Mouse (Mus musculus) right cerebral cortex, postnatal 10 days (tissue): ENCODE measurements around the gene Lfng.

Experiments
- DNase-seq, 2 experiments: peaks; one replicate each; pipeline ENCODE4 v3.0.0; 2021; ENCODE audit warnings: low spot score in 2 of 2

Lfng gene

DNA sequence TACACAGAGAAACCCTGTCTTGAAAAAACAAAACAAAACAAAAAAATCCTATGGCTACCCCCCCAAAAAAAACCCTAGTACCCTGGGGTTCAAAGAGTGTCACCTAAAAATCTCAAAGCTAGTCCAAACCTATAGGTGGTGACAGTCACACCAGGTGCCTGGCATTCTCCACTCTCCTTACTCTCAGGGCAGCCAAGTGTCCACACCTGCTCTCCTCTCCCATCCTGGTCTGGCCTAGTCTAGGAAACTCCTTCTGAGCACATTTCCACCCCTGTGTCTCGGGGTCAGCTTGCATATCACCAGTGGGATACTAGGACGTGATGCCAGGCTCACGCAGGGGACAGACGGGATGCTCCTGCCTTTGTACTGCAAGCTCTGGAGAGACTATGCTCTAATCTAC is 32.2 kb downstream of the Lfng start:
- no peak for DNase-seq

DNA sequence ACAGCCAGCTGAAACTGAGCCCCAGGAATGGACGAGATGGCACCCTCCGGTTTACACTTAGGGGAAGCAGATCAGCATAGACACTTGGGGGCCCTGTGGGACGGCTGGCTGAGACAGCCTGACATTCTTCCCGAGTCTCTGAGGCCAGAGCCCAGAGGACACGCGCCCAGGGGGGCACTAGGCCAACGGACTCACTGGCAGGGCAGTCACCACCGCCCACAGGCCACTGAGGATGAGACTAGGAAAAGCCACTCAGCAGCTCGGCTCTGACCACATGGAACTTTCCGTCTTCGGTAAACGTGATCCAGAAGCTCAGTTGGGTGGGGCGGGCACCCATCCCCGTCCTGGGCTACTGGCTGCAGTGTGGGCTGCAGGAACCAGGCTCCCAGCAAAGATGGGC is 32.8 kb downstream of the Lfng start:
- DNase-seq: peak; percentile 66 to 72

DNA sequence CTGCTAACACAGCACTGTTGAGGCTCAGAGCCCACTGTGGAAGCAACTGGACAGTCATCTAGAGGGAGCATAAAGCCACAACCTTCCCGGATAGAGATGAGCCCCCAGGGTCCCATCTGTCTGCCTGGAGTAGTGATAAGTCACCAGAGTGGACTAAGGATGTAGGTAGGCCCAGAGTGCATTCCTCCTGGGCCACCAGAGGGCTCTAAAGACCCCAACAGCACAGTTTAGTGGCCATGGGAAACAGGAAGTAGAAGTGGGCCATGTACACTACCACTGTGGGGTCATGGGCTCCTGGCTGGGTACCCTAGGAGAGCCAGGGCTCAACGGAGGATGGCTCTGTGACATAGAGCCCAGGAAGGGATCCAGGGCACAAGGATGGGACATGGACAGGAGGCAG is 33.7 kb downstream of the Lfng start:
- DNase-seq: no peak

DNA sequence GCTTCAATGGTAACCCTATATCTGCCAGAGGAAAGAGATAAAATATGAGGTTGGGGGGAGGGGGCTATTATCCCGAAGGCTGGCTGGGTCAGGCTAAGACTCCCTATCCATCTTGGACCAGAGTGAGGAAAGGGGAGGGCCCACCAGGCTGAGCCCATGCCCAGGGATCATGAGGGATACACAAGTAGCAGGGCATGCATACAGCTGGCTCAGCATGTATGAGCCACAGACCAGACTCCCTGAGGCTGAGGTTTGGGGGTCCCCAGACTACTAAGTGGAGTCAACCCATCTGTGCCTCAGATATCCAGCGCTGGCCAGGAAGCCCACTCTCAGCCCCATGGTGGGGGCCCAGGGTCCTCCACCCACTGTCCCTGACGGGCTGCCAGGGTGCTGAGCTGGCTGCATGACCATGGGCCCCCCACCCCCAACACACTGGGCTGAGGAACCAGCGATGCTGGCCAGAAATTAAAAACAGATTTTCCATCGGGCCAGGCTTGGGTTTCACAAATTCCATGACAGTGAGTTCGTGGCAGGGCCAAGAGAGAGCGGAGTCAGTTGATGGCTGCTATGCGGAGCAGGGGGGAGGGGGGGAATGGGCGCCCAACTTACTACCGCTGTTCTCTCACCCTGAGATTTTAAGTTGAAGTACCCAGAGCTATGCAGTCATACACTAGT is 34.3 kb downstream of the Lfng start:
- no peak for DNase-seq

DNA sequence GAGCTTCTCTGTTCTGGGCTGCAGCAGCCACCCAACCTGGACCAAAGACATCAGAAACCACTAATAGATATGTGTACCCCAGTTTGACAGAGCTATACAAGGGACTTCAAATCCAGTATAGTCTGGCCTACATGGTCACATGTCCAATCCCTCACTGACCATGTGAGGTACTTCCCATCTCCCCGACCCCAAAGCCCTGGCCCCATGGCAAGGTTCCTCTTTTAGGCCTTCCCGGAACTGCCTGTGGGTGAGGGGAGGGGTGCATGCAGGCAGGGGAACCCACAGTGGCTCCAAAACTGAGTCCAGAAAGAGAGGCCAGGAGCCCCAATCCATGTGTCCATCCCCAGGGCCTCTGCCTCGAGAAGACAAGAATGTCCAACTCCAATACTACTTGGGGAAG is 35.0 kb downstream of the Lfng start:
- no peak for DNase-seq

DNA sequence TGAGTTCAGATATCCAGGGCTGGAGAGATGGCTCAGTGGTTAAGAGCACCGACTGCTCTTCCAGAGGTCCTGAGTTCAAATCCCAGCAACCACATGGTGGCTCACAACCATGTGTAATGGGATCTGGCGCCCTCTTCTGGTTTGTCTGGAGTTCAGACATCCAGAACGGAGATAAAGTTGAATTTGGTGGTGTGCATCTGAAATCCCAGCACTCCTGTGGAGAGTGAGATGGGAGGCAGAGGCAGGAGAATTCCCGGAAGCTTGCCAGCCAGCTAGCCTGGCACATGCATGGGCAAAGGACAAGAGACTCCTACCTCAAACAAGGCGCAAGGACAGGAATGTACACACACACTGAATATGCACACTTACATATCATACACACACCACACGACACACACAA is 37.1 kb downstream of the Lfng start:
- DNase-seq: no peak

DNA sequence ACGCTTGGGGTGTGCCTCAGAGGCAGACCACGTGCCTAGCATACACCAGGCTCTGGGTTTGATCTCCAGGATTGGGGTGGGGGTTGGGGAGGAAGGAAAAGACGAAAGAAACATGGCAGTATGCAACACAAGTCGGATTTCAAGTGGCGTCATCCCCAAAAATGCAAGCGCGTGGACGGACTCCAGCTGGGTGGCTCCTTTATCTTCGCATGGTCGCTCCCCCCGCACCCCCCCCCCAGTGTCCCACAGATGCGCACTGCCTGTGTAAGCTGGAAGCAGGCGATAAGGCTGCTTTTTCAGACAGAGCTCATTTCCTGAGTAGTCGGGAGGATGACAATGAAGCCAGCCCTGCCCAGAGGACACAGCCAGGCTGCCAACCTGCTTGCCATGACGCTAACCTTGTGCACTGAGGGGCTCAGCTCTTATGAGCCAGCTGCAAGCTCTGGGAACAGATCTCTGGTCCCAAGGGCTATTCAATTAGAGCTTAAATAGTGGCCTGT is 37.6 kb downstream of the Lfng start:
- DNase-seq: no peak

DNA sequence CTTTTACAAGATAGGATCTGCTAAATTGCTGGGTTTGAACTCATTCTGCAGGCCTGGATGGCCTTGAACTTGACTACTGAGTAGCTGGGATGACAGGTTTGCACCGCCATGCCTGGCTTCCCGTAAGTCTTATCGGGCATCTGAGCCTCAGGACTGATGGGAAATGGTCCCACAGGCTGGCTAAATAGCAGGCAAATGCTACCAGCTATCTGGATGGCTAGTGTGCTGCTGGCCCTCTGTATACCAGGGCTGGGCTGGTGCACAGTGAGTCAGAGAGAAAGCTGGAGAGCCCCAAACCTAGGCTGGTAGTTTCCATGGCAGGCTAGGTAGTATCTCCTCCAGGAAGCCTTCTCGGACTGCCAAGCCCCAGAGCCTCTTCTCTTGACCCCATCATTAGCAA is 38.3 kb downstream of the Lfng start:
- DNase-seq: no peak

DNA sequence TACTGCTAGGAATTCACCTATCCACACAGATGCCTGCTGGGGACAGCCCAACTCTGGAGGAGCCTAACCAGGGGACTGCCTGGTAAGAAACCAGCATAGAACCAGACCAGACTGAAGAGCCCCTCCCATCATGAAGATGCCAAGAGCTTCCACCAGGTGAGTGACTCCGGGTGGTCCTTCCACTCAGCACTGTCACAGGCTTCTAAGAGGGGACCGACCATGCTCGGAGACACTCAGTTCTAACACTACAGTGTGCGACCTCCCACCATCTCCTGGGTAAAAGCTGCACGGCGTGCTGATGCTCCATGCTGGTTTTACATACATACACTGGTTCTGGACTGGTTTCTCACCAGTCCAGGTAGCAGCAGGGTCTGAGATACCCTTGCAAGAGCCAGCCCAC is 39.1 kb downstream of the Lfng start:
- DNase-seq: no peak

DNA sequence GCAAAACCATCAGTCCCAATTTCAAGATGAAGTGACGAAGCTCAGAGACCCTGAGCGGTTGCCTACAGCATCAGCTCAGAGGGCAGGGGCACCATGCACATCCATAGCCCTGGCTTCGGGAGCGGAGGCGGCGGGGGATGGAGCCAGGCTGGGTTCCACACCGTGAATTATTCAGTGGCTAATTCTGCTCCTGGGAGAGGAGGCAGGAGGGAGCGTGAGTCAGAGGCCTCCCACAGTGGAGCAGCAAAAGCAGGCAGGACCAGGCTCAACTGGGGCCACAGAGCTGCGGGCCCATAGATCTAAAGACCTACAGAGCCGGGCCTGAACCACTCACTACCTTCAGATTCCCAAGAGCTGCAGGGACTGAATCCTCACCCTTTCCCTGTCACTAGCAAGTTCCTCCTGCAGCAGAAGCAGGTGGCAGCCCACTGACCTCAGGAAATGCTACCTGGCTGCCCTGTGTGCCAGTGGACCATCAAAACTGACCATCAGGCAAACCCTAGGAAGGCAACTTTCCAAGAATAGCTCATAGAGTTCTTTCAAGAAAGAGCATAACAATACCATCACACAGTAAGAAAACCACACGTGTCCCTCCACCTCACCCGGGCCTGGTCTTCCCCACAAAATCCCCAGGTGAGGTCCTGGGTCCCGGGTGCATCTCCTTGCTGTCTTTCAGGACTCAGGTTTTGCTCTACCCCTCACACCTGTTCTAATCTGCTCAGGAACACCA is 40.1 kb downstream of the Lfng start:
- DNase-seq: no peak

DNA sequence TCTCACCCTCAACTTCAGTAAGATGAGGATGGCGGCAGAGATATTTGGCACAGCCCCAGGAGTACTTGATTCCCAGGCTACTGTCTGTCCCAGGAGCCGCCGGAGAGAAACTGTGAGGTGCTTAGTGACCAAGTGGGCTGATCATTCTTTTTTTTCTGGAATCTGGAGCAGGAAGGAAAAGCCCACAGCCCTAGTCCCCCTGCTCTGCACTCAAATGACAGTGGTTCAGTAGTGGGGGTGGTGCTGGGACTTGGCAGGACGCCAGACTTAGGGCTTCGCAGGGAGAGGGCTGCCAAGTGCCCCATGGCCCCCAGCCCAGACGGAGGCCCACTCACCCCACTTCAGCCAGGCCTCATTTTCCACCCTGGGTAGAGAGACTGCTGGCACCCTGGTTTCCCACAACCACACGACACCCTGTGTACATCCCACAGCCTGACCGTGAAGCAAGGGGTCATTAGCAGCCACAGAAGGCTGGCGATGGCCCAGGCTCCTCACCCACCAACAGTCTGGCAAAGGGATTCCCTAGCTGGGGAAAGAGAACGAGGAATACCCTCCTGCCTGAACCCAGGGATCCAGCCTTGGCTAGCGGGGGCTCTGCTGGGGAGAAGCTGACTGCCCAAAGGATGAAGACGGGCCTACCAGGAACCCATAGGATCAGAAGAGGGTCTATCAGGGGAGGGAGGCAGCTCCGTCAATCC is 40.9 kb downstream of the Lfng start:
- peak; percentile 87 for DNase-seq

DNA sequence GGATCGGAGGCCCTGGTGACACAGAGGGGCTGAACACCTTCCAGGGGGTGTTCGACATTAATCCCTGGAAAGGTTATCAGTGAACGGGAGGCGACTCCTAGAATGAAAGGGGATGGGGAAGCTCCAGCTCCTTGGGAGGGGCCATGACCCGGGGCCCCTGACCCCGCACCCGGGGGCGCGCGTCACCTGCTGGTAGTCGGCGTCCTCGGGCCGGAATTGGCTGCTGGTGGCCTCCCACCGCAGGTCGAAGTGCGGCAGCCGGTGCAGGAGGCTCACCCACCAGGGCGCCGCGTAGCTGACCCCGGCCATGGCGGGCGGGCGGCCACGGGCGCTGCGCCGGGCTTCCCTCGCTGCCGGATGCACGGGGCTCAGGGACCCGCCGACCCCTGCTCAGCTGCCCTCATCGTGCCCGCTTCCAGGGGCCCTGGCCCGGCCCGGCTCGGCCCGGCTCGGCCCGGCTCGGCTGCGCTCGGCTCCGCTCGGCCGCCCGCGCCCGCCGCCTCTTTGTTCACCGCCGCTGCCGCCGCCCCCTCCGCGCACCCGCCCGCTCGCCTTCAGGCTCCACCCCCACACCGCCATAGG is 41.5 kb downstream of the Lfng start, which contains the start of gene Ttyh3:
Ttyh3 (minus strand) TSS at position 513 of the 582 bp plus-strand sequence.
- DNase-seq: peak; percentile 69 to 77

DNA sequence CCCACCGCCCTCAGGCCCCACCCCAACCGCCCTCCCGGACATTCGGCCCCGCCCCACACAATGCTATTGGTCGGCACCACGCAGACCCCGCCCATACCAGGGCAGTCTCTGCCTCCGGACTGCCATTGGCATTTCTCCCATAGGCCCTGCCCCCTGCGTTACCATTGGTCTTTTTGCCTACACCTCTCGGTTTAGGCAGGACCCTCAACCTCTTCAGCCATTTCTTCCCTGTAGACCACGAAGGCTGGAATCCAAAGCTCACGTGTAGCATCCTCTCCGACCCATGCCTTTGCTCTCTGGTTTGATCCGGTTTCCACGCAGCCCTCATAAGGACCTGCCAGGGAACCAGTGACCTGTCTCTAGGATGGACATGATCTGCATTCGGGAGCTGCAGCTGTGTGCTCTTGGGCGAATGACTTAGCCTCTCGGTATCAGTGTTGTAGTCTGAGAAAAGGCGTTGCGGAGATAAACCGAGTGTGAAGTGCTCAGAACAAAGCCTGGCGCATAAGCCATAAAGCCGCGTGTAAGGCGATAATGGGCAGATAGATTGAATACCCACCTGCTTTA is 42.1 kb downstream of the Lfng start:
- peak; percentile 99 for DNase-seq

DNA sequence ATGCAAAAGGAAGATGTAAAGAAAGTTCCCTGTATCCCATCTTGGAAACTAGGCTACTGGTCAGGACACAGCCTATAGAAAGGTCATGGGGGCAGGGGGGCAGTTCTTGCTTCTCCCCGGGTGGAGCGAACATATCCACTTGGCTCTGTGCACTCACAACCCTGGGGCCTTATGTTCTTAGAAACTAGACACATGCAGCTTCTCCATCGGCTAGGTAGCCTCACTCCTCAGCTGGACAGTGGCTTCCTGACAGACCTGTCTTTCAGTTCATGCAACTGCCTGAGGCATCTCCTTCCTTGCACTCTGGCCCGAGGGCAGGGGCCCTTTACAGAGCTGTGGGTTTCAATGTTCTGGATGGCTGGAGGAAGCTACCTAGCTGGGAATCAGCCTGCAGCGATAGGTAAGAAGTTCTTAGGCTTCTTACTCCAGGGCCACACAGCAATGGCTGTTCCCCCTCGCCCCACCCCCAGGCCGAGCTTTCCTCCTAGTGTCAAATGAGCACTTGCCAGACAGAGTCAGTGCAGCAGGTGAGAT is 42.8 kb downstream of the Lfng start:
- peak in 1 of 2 experiments; percentile 51 for DNase-seq

DNA sequence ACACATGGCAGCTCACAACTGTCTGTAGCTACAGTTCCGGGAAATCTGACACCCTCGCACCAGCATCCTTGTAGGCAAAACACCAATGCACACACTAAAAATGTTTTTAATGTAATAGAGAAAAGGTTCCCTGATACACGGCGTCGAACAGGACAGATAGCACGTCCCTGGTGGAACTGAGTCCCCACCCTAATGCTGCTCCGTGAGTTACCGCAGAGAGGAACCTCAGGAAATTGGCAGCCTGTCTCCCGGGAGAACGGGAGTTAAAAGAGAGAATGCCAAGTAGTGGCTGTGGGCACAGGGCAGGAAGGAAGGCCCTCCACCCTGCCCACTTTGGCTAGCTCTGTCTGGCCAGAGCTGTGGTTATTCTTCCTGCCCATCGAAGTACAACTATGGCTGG is 44.1 kb downstream of the Lfng start:
- DNase-seq: no peak

DNA sequence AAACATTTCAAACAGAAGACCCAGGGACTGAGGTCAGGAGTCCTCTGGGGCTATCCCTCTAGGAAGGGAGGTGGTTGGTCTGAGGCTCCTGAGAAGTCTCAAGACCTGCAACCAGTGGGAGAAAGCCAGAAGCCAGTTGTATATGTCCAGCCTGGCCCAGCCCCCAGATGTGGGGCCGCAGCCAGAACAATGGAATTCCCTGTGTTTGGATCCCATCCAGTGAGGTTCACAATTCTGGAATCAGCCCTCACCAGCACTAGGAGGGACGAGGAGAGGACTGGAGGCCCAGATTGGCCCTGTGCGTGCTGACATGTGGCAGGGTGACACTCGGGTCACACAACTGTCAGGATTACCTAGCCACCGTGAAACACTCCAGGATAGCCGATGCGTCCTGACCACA is 45.5 kb downstream of the Lfng start:
- DNase-seq: no peak

DNA sequence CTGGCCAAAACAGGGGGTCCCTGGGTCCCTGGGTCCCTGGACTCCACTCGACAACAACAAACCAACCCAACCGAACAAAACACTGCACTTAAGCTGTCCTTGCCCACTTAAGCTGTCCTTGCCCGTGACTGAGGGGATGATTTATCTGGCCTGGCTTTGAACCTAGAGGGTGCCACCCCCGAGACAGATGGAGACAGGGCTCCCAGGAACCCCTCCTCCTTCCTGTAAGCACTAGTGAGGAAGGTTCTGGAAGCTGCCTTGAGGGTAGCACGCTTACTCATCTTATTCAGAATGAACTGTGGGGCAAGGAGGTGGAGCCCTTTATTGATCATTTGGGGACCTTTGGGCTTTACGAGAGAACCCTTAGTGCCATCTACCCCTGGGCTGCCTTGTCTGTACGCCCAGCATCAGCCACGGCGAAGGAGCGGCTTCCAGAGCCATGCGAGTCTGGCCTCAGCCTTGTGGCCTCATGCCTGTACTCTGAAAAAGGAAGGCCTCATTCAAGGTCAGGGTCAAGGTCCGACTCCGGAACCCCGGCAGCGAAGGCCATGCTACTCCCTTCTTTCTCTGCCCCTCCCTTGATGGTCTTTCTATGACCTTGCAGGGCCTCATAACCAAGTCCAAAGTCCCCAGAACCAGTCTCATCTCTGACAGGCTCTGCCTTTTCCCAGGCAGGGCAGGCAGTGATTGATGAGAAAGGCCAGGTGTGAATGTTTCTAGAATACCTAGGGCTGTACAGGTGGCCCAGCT is 47.2 kb downstream of the Lfng start:
- no peak for DNase-seq

DNA sequence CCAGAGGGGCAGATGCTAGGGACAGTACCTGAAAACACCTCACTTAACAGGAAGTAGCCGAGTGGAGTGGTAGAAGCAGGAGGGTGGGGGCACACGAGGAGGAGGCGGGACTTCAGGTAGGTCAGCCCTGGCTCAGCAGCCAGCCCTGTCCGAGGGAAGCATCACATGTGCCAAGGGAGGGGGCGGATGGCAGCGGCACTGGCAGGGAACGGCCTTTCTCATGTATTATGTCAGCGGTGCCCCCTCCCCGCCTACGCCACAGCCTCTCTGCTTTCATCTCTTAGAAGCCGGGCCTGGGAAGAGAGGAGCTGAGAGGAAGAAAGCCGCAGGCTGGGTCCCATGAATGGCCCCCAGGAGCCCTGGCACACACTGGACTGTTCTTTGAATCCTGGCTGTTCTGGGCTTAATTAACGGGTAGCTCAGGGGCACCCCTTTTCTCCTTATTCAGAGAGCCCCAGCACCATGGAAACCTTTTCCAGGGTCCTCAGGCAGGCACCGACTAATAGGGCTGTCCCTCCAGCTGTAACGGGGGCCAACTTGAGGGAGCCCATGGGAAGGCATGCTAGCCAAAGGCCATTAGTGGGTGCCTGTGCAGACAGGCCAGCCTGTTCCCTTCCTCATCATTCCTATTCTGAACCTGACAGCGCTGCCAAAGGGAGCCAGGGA is 52.6 kb downstream of the Lfng start:
- peak; percentile 87 to 93 for DNase-seq

DNA sequence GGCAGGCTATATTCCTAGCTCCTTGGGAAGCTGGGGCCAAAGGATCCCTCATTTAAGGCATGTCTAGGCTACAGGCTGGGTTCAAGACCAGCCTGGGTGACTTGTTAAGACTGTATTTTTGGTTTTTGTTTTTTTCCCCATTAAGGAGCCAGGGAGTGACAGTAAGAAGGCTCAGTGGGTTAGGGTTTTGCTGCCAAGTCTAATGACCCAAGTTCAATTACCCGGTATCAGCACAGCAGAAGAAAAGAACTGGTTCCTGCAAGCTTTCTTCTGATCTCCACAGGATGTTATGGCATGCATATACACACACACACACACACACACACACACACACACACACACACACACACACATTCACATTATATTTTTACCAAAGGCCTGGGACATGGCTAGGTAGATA is 53.3 kb downstream of the Lfng start:
- no peak for DNase-seq

DNA sequence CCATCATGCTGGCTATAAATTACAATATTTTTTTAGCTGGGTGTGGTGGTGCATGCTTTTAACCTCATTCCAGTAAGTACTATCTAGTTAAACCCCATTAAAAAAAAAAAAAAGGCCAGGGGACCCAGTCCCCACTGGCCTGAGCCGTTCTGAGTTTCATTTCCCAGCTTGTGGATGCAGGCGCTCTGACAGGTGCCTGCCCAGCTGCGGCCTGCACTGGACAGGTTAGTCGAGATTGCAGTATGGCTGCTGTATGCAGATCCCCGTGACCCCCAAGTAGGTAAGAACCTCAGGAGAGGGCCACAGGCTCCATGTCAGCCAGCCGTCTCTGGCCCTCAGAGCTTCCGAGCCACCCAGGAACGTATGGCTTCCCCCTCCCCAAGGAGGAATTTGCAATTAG is 54.3 kb downstream of the Lfng start:
- no peak for DNase-seq
